Mouse (Mus musculus) CH12F3 (cell line): ENCODE results near the gene Npas2.

ENCODE experiments used
- in situ Hi-C: fragments of 300-500 bp; cut with MboI; formaldehyde crosslinking; loops from 2 replicates; pipeline ENCODE4 v1.14.3; 2020; ENCODE audit warnings: low sequenced_read_pairs

Gene Npas2

GRCm38 (mm10) chr1:39325228-39325627, 131.7 kb downstream of the Npas2 start:
- in situ Hi-C loops = loop anchor here (25.0 kb wide), 1 partner anchor 313 kb away; no protein-coding TSS in a partner anchor

- in situ Hi-C loops = loop anchor here (25.0 kb wide), 1 partner anchor 315 kb away; no protein-coding TSS in a partner anchor
Measured at GRCm38 (mm10) chr1:39327546-39327945, 134.0 kb downstream of the Npas2 start.

GRCm38 (mm10) chr1:39330857-39331594, 137.5 kb downstream of the Npas2 start:
- in situ Hi-C loops = loop anchor here (25.0 kb wide), 1 partner anchor 319 kb away; no protein-coding TSS in a partner anchor

- in situ Hi-C loops = loop anchor here (25.0 kb wide), 1 partner anchor 320 kb away; no protein-coding TSS in a partner anchor
Measured at GRCm38 (mm10) chr1:39332456-39332855, 138.9 kb downstream of the Npas2 start.

- in situ Hi-C loops = loop anchor here (25.0 kb wide), 1 partner anchor 323 kb away; no protein-coding TSS in a partner anchor
Measured at GRCm38 (mm10) chr1:39335561-39336196, 142.1 kb downstream of the Npas2 start.

- in situ Hi-C loops = loop anchor here (25.0 kb wide), 1 partner anchor 324 kb away; no protein-coding TSS in a partner anchor
Measured at GRCm38 (mm10) chr1:39336788-39337187, 143.3 kb downstream of the Npas2 start.

GRCm38 (mm10) chr1:39338831-39339230, 145.3 kb downstream of the Npas2 start:
- in situ Hi-C loops = loop anchor here (25.0 kb wide), 1 partner anchor 327 kb away; no protein-coding TSS in a partner anchor

- in situ Hi-C loops = loop anchor here (25.0 kb wide), 1 partner anchor 327 kb away; no protein-coding TSS in a partner anchor
Measured at GRCm38 (mm10) chr1:39339455-39339854, 145.9 kb downstream of the Npas2 start.

- in situ Hi-C loops = loop anchor here (25.0 kb wide), 1 partner anchor 328 kb away; no protein-coding TSS in a partner anchor
Measured at GRCm38 (mm10) chr1:39340156-39340555, 146.6 kb downstream of the Npas2 start.

- in situ Hi-C loops = loop anchor here (25.0 kb wide), 1 partner anchor 328 kb away; no protein-coding TSS in a partner anchor
Measured at GRCm38 (mm10) chr1:39340647-39341046, 147.1 kb downstream of the Npas2 start.

GRCm38 (mm10) chr1:39341807-39342206, 148.3 kb downstream of the Npas2 start:
- in situ Hi-C loops = loop anchor here (25.0 kb wide), 1 partner anchor 330 kb away; no protein-coding TSS in a partner anchor

- in situ Hi-C loops = loop anchor here (25.0 kb wide), 1 partner anchor 331 kb away; no protein-coding TSS in a partner anchor
Measured at GRCm38 (mm10) chr1:39343242-39343641, 149.7 kb downstream of the Npas2 start.

GRCm38 (mm10) chr1:39344981-39345600, 151.6 kb downstream of the Npas2 start:
- in situ Hi-C loops = loop anchor here (25.0 kb wide), 1 partner anchor 333 kb away; no protein-coding TSS in a partner anchor

GRCm38 (mm10) chr1:39349001-39349400, 155.5 kb downstream of the Npas2 start:
- in situ Hi-C loops = loop anchor here (25.0 kb wide), 1 partner anchor 337 kb away; no protein-coding TSS in a partner anchor

- in situ Hi-C loops = loop anchor here (25.0 kb wide), 1 partner anchor 337 kb away; no protein-coding TSS in a partner anchor
Measured at GRCm38 (mm10) chr1:39349427-39349826, 155.9 kb downstream of the Npas2 start.

- in situ Hi-C loops = no loop called here
Measured at GRCm38 (mm10) chr1:39361754-39362514, 168.4 kb downstream of the Npas2 start.

- in situ Hi-C loops = no loop called here
Measured at GRCm38 (mm10) chr1:39362515-39362893, 169.0 kb downstream of the Npas2 start.

GRCm38 (mm10) chr1:39365562-39365961, 172.0 kb downstream of the Npas2 start:
- in situ Hi-C loops = no loop called here

- in situ Hi-C loops = no loop called here
Measured at GRCm38 (mm10) chr1:39367045-39367444, 173.5 kb downstream of the Npas2 start.
